Mouse (Mus musculus): ENCODE measurements around the gene Gm43951.

The Gm43951 gene

GRCm38 (mm10) chr11:72206341-72207203 lies at the start of gene Gm43951:
Gm43951 (minus strand) TSS chr11:72206840.
- peak; percentile 33 for DNase-seq (ENCODE audit: low spot score)

GRCm38 (mm10) chr11:72256441-72256840 lies 49.8 kb upstream of the Gm43951 start:
- DNase-seq (ENCODE audit: low spot score), result no peak

GRCm38 (mm10) chr11:72255629-72256028 lies 49.0 kb upstream of the Gm43951 start:
- no peak for DNase-seq (ENCODE audit: low spot score)

- no peak for DNase-seq (ENCODE audit: low spot score)
Observed at GRCm38 (mm10) chr11:72245196-72245753, 38.6 kb upstream of the Gm43951 start.

- no peak for DNase-seq (ENCODE audit: low spot score)
Observed at GRCm38 (mm10) chr11:72240062-72240860, 33.6 kb upstream of the Gm43951 start.

GRCm38 (mm10) chr11:72234013-72234412 lies 27.4 kb upstream of the Gm43951 start:
- DNase-seq (ENCODE audit: low spot score), result peak; percentile 38

- no peak for DNase-seq (ENCODE audit: low spot score)
Observed at GRCm38 (mm10) chr11:72232991-72233390, 26.4 kb upstream of the Gm43951 start.

GRCm38 (mm10) chr11:72232068-72232467 lies 25.4 kb upstream of the Gm43951 start:
- no peak for DNase-seq (ENCODE audit: low spot score)

- DNase-seq (ENCODE audit: low spot score), result no peak
Observed at GRCm38 (mm10) chr11:72228513-72228912, 21.9 kb upstream of the Gm43951 start.

GRCm38 (mm10) chr11:72226901-72227300 lies 20.3 kb upstream of the Gm43951 start:
- DNase-seq (ENCODE audit: low spot score), result no peak

- no peak for DNase-seq (ENCODE audit: low spot score)
Observed at GRCm38 (mm10) chr11:72226020-72226791, 19.6 kb upstream of the Gm43951 start.

GRCm38 (mm10) chr11:72224865-72225264 lies 18.2 kb upstream of the Gm43951 start:
- DNase-seq (ENCODE audit: low spot score), result peak; percentile 74

GRCm38 (mm10) chr11:72223414-72223813 lies 16.8 kb upstream of the Gm43951 start:
- DNase-seq (ENCODE audit: low spot score), result no peak

GRCm38 (mm10) chr11:72221278-72221677 lies 14.6 kb upstream of the Gm43951 start:
- DNase-seq (ENCODE audit: low spot score), result peak; percentile 50

- no peak for DNase-seq (ENCODE audit: low spot score)
Observed at GRCm38 (mm10) chr11:72217116-72217515, 10.5 kb upstream of the Gm43951 start.

- DNase-seq (ENCODE audit: low spot score), result peak; percentile 76
Observed at GRCm38 (mm10) chr11:72215410-72215797, 8.8 kb upstream of the Gm43951 start, which contains the start of gene Med31. Med31 (minus strand) TSS chr11:72215592.

GRCm38 (mm10) chr11:72214591-72215409 lies 8.2 kb upstream of the Gm43951 start:
- DNase-seq (ENCODE audit: low spot score), result peak; percentile 92

GRCm38 (mm10) chr11:72207834-72208377 lies 1.3 kb upstream of the Gm43951 start:
- no peak for DNase-seq (ENCODE audit: low spot score)

- peak; percentile 88 for DNase-seq (ENCODE audit: low spot score)
Observed at GRCm38 (mm10) chr11:72207204-72207833, 679 bp upstream of the Gm43951 start, which contains the start of the genes 4933427D14Rik and Txndc17. 4933427D14Rik (minus strand) TSS chr11:72207459. Txndc17 (plus strand) TSS chr11:72207547.

GRCm38 (mm10) chr11:72205256-72205655 lies 1.4 kb downstream of the Gm43951 start:
- no peak for DNase-seq (ENCODE audit: low spot score)
